Mouse (Mus musculus) liver, embryonic 14.5 days (tissue): ENCODE measurements around the gene Cars2.

Experiments used
- CTCF ChIP-seq: IDR thresholded peaks from 2 replicates; pipeline ENCODE4 v1.5.1; 2016; ENCODE audit warnings: antibody characterized with exemption, low read depth, control low read depth
- EP300 ChIP-seq: IDR thresholded peaks from 2 replicates; pipeline ENCODE4 v1.6.1; 2016; ENCODE audit warnings: antibody characterized with exemption, low read depth

GRCm38 (mm10) chr8:11506802-11507201 lies 43.8 kb downstream of the Cars2 start:
- TF ChIP-seq CTCF (peak; percentile 86), EP300 (no peak)
